Mouse (Mus musculus) stomach, embryonic 14.5 days (tissue): Measurements from ENCODE around the gene Bco1. TPM values are rescaled to one million over a fixed set of nuclear protein-coding genes. Genes with fewer than 3 reads are reported as not detected.
A peak's percentile ranks its signal among the peaks of the same experiment; 100 is the strongest.

Experiments
- ATAC-seq: fragments of 200-750 bp; cut with Nextera tagmentation; 2 replicates; pipeline ENCODE4 v1.8.0; 2017; ENCODE audit warnings: low read depth, moderate TSS enrichment; ENCODE audit not compliant: insufficient number of reproducible peaks, insufficient read depth, low FRiP score
- H3K27ac ChIP-seq: fragments of 300-500 bp; sonication (generic); 2 replicates; pipeline ENCODE4 v1.5.1; 2014; ENCODE audit warnings: mild to moderate bottlenecking, low read length, moderate library complexity, mixed read lengths
- H3K27me3 ChIP-seq: fragments of 300-500 bp; sonication (generic); 2 replicates; pipeline ENCODE4 v1.6.1; 2014; ENCODE audit warnings: low read length, control low read depth, mixed read lengths; ENCODE audit not compliant: control insufficient read depth, insufficient read depth
- H3K36me3 ChIP-seq: fragments of 300-500 bp; sonication (generic); 2 replicates; pipeline ENCODE4 v1.6.1; 2014; ENCODE audit warnings: mild to moderate bottlenecking, control low read depth, low read length, moderate library complexity, mixed read lengths; ENCODE audit not compliant: control insufficient read depth, insufficient read depth
- H3K4me1 ChIP-seq: fragments of 300-500 bp; sonication (generic); 2 replicates; pipeline ENCODE4 v1.6.1; 2014; ENCODE audit warnings: low read length, control low read depth, mixed read lengths; ENCODE audit not compliant: control insufficient read depth, insufficient read depth
- H3K4me2 ChIP-seq: fragments of 300-500 bp; sonication (generic); replicated peaks from 2 replicates; pipeline ENCODE4 v1.6.1; 2014; ENCODE audit warnings: low read depth, low read length, control low read depth
- H3K4me3 ChIP-seq: fragments of 300-500 bp; sonication (generic); 2 replicates; pipeline ENCODE4 v1.5.1; 2014; ENCODE audit warnings: low read depth, low read length, control low read depth
- H3K9ac ChIP-seq: fragments of 300-500 bp; sonication (generic); replicated peaks from 2 replicates; pipeline ENCODE4 v1.6.1; 2014; ENCODE audit warnings: low read depth, mild to moderate bottlenecking, control low read depth, low read length, moderate library complexity, mixed read lengths
- H3K9me3 ChIP-seq: fragments of 300-500 bp; sonication (generic); 2 replicates; pipeline ENCODE4 v1.6.1; 2016; ENCODE audit warnings: low read depth, low read length, control low read depth; ENCODE audit not compliant: control insufficient read depth
- WGBS: fragments of 180-500 bp; shearing (Covaris S2); extraction: QIAGEN DNeasy Blood & Tissue Kit; methylation state at CpG from one replicate; pipeline ENCODE4 v1.1.7; 2014; 5-methylcytosine and 5-hydroxymethylcytosine counted together
- polyA plus RNA-seq: library from polyadenylated mRNA; unstranded; fragments of >200 nt; fragmentation: Nextera tagmentation; extraction: Ambion mirVana; gene quantifications from 2 replicates; pipeline ENCODE4 v1.2.1, GENCODE M21; 2014

Gene Bco1
- polyA plus RNA-seq, 1 experiment from 2014 or later = 0.82 TPM

DNA sequence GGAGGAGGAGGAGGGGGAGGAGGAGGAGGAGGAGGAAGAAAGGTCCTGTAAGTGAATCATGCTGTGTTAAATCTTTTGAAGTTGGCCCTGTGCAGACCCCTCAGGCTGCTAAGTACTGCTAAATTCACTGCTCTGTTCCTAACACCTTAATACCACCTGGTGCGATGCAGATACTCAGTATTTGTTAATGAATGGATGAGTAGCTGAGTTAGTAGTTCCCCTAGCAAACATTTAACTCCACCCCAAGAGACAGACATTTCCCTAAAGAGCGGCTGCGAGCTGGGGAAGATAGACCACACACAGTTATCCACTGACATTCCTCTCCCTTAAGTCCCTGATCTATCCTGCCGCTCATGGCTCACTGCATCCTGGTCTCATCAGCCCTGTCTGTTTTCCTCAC lies 40.7 kb downstream of the Bco1 start:
- no peak overlapping the region for H3K9ac ChIP-seq
- H3K36me3 ChIP-seq = no peaks in the 10 kb centered on the region
- H3K9me3 ChIP-seq = no peaks in the 10 kb centered on the region
- no peak for ATAC-seq
- H3K27ac ChIP-seq = no peak overlapping the region
- no peak overlapping the region for H3K4me3 ChIP-seq
- H3K4me2 ChIP-seq = no peak overlapping the region
- WGBS = 17% methylated on average over 4 of the region's 4 CpGs
- H3K4me1 ChIP-seq = no peaks in the 10 kb centered on the region
- no peaks in the 10 kb centered on the region for H3K27me3 ChIP-seq

DNA sequence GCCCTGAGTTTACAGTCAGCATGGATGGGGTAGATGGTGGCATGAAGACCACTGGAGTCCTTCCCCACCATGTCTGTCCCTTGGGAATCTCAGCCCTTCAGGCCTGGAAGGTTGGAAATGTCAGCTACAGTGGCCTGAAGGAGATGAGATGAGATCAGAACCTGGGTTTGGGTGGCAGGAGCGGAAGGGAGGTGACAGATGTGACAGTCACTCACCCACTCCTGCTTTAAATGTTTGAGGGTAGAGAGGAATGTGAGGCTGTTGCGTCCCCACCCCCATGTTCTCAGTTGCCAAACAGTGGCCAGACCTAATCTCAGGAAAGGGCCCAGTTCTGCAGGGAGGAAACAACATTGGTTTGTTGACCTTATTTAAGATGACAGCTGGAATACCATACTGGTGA lies 41.1 kb downstream of the Bco1 start:
- Histone ChIP-seq H3K4me2 (no peak overlapping the region), H3K27me3 (no peaks in the 10 kb centered on the region), H3K36me3 (no peaks in the 10 kb centered on the region), H3K27ac (no peak overlapping the region), H3K4me3 (no peak overlapping the region), H3K9me3 (no peaks in the 10 kb centered on the region), H3K9ac (no peak overlapping the region), H3K4me1 (no peaks in the 10 kb centered on the region)
- no peak for ATAC-seq
- 33% methylated on average over 2 of the region's 2 CpGs for WGBS

DNA sequence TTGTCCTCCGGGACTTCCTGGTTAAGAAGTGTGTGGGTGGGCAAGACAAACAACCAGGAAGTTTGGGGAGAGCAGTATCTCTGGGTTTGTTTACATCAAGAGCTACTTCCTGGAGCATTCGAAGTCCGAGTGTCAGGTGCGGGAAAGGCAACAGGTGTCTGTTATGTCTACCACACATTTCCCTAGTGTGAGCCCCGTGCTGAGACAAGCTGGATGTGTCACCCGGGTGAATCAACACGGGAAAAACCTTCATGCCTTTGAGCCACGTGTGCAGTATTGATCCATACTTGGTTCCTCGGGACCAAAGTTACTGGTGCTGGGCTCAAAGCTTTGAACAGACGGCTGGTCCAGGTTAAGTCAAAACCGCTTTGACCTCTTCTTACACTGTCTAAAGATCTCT lies 41.7 kb downstream of the Bco1 start:
- Histone ChIP-seq H3K9ac (no peak overlapping the region), H3K36me3 (no peaks in the 10 kb centered on the region), H3K27ac (no peak overlapping the region), H3K4me1 (no peaks in the 10 kb centered on the region), H3K4me2 (no peak overlapping the region), H3K4me3 (no peak overlapping the region), H3K27me3 (no peaks in the 10 kb centered on the region), H3K9me3 (no peaks in the 10 kb centered on the region)
- WGBS = 35% methylated on average over 11 of the region's 11 CpGs
- no peak for ATAC-seq

GRCm38 (mm10) chr8:117148520-117148919 lies 52.9 kb downstream of the Bco1 start:
- Histone ChIP-seq H3K4me2 (no peak overlapping the region), H3K27ac (no peak overlapping the region), H3K9me3 (0 out of 2 replicates have a peak, but pooled peaks cover 2% of the 10 kb centered on the region), H3K4me3 (no peak overlapping the region), H3K9ac (no peak overlapping the region), H3K27me3 (no peaks in the 10 kb centered on the region), H3K4me1 (no peaks in the 10 kb centered on the region), H3K36me3 (no peaks in the 10 kb centered on the region)
- WGBS = 91% methylated on average over 6 of the region's 6 CpGs
- no peak for ATAC-seq

DNA sequence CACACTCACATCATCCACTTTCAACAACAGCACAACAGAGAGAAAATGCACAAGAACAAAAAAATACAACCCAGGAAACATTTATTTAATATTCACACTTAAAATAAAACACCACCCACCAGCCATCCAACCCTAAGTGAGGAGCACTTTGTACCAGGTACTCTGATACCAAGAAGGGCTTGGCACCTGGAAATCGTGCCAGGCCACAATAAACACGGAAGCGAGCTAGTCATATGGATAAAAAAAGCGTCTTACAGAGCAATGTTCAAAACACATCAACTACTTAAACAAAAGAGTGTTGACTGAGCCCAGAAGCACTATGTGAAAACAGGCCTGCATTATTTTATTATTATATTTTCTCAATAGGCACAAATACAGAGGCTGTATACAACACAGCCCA lies 60.5 kb downstream of the Bco1 start:
- H3K27me3 ChIP-seq = no peaks in the 10 kb centered on the region
- H3K4me3 ChIP-seq = 0 out of 2 replicates have a peak overlapping the region, but pooled peaks have one; percentile 96
- 84% methylated on average over 4 of the region's 4 CpGs for WGBS
- no peaks in the 10 kb centered on the region for H3K36me3 ChIP-seq
- H3K27ac ChIP-seq = no peak overlapping the region
- H3K9me3 ChIP-seq = no peaks in the 10 kb centered on the region
- peaks cover 14% of the 10 kb centered on the region; the same call in 1 of the 2 replicates for H3K4me1 ChIP-seq
- no peak overlapping the region for H3K9ac ChIP-seq
- H3K4me2 ChIP-seq = no peak overlapping the region
- no peak for ATAC-seq

DNA sequence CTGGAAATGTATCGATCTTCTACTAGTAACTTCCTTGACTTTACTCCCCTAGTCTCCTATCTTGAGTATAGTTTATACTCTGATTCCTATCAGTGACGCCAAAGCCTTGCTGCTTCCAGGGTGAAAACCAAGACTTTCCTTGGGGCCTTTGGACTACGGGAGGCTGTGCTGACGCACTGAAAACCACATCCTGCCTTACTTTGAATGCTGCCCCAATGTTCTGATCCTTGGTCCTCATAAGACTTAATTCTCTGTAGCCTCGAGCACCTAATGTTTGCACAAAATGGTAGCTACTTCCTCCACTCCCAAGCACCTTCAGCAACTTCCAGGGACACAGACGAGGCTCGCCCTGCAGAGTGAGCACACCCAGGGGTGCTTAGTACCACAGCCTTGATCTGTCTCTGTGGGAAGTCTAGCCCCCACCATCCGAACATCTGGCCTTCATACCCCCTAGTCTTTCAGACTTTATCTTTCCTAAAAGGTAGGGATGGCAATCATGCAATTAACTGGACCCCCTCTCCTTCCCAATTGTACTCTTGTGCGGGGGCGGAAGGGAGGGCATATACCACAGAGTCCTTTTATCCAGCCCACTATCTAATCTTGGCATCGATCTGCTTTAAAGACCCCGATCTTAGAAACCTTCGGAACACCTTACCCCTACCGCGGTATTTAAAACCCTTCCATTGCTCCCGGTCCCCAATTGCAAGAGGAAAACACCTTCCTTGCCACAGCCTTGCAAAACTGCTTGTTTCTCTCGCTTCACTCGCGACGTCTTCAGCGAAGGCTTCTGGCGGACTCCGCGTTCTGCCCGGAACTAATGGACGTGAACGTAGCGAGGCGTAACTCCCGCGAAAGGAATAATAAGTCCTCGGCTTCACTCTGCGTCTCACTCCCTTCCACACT lies 61.5 kb downstream of the Bco1 start:
- Histone ChIP-seq H3K27me3 (no peaks in the 10 kb centered on the region), H3K9me3 (no peaks in the 10 kb centered on the region), H3K4me3 (peak overlapping the region; percentile 96), H3K9ac (peak overlapping the region; percentile 53), H3K4me2 (peak overlapping the region; percentile 71), H3K36me3 (no peaks in the 10 kb centered on the region), H3K27ac (peak overlapping the region; percentile 81), H3K4me1 (peaks cover 14% of the 10 kb centered on the region; the same call in 1 of the 2 replicates)
- WGBS = 10% methylated on average over 33 of the region's 33 CpGs
- peak; percentile 12; the same call in 1 of the 2 replicates for ATAC-seq

DNA sequence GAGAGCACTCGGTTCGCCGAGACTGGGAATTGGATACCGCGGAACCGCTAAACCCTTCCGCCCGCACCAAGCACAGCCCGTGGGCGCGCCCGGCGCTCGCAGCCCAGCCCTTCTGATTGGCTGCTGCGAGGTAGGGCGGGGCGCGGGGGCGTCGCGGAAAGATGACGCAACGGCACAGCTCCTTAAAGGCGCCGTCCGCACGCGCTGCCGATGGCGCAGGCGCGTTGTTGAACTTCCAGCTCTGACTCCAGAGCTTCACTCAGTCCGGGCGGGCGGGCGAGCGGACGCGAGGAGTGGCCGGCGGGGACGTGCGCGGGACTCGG lies 62.1 kb downstream of the Bco1 start:
- H3K4me3 ChIP-seq = peak overlapping the region; percentile 96
- H3K4me2 ChIP-seq = peak overlapping the region; percentile 82
- H3K27ac ChIP-seq = peak overlapping the region; percentile 82
- H3K9me3 ChIP-seq = no peaks in the 10 kb centered on the region
- H3K9ac ChIP-seq = peak overlapping the region; percentile 89
- peak; percentile 95 for ATAC-seq
- WGBS = under 1% methylated on average over 45 of the region's 45 CpGs
- H3K4me1 ChIP-seq = peaks cover 14% of the 10 kb centered on the region; the same call in 1 of the 2 replicates
- H3K27me3 ChIP-seq = no peaks in the 10 kb centered on the region
- no peaks in the 10 kb centered on the region for H3K36me3 ChIP-seq

GRCm38 (mm10) chr8:117158135-117158761 lies 62.6 kb downstream of the Bco1 start, which contains the start of gene Gan:
TSS of gene Gan (plus strand) at chr8:117158135.
- under 1% methylated on average over 64 of the region's 65 CpGs for WGBS
- H3K27me3 ChIP-seq = no peaks in the 10 kb centered on the region
- H3K4me3 ChIP-seq = peak within 1 kb of the TSS; percentile 96
- peak within 1 kb of the TSS; percentile 82 for H3K4me2 ChIP-seq
- H3K36me3 ChIP-seq = no peaks in the 10 kb centered on the region
- H3K9me3 ChIP-seq = no peaks in the 10 kb centered on the region
- peak within 1 kb of the TSS; percentile 89 for H3K9ac ChIP-seq
- peaks cover 14% of the 10 kb centered on the region; the same call in 1 of the 2 replicates for H3K4me1 ChIP-seq
- H3K27ac ChIP-seq = peak within 1 kb of the TSS; percentile 82
- ATAC-seq = peak; percentile 53
